Mouse (Mus musculus): ENCODE results near the gene Pisd. TPM values are rescaled to one million over a fixed set of nuclear protein-coding genes. Genes with fewer than 3 reads are reported as not detected.
"Not testable (repeated sequence)": the region's sequence is repeated elsewhere in the genome, so short reads cannot be mapped to it uniquely, and the experiment has no call there.

Gene Pisd
- polyA plus RNA-seq, 1 experiment from 2014 or later = 76.8 TPM

DNA sequence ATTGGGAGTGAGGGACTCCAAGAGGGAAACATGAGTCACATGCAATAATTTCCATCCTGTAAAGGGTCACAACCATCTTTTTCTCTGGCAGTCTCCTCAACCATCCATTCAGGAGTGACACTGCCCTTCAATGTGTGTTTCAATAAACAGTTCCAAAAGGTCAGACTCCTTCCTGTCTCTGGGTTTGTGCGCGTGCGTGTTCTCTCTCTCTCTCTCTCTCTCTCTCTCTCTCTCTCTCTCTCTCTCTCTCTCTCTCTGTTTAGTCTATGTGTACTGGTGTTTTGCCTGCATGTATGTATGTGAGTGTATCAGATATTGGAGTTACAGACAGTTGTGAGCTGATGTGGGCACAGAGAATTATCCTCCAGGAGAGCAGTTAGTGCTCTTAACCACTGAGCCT is 18.4 kb downstream of the Pisd start:
- Histone ChIP-seq H3K36me3 (replicated peaks) (peaks cover 49% of the 10 kb centered on the region), H3K4me1 (no peaks in the 10 kb centered on the region), H3K27me3 (ENCODE audit: poor library complexity, severe bottlenecking) (no peaks in the 10 kb centered on the region), H3K27ac (no peak overlapping the region), H3K9me3 (no peaks in the 10 kb centered on the region), H3K4me3 (no peak overlapping the region)
- 93% methylated on average over 3 of the region's 3 CpGs for WGBS
- no peak for DNase-seq (ENCODE audit: extremely low spot score, low spot score)

DNA sequence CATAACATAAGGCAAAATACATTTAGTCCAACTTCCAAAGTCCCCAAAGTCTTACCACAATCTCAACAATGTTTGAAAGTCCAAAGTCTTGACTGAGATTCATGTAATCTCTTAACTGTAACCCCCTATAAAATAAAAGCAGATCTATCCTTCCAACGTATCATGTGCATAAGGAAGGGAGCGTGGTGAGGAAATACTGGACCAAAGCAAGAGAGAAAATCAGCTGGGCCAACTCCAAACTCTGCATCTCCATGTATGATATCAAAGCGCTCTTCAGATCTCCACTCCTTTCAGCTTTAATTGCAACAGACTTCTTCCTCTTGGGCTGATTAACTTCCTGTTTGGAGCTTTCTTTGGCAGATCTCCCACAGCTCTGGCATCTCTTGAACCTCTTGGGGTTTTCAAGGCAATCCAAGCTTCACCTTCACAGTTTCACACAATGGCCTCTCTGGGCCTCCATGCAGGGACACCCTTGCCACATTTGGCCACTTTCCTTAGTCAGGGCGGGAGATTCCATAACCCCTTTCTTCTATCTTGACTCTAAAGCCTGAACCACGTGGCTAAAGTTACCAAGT is 23.8 kb downstream of the Pisd start:
- Histone ChIP-seq H3K4me3 (no peak overlapping the region), H3K36me3 (replicated peaks) (peaks cover 55% of the 10 kb centered on the region)

GRCm38 (mm10) chr5:32760787-32761186 is 24.7 kb downstream of the Pisd start:
- no peak for DNase-seq (ENCODE audit: extremely low spot score, low spot score)
- Histone ChIP-seq H3K9me3 (no peaks in the 10 kb centered on the region), H3K36me3 (replicated peaks) (peaks cover 56% of the 10 kb centered on the region), H3K27ac (no peak overlapping the region), H3K4me3 (no peak overlapping the region), H3K4me1 (no peaks in the 10 kb centered on the region), H3K27me3 (ENCODE audit: poor library complexity, severe bottlenecking) (no peaks in the 10 kb centered on the region)
- 90% methylated on average over 3 of the region's 3 CpGs for WGBS

More for the DNA sequence above, 23.8 kb downstream of the Pisd start:
- no peaks in the 10 kb centered on the region for H3K4me1 ChIP-seq
- H3K9me3 ChIP-seq = no peaks in the 10 kb centered on the region
- no peaks in the 10 kb centered on the region for H3K27me3 ChIP-seq (ENCODE audit: poor library complexity, severe bottlenecking)
- 95% methylated on average over 5 of the region's 5 CpGs for WGBS
- H3K27ac ChIP-seq = no peak overlapping the region
- no peak for DNase-seq (ENCODE audit: extremely low spot score, low spot score)

GRCm38 (mm10) chr5:32760352-32760751 is 25.1 kb downstream of the Pisd start:
- not testable (repeated sequence) for H3K27ac ChIP-seq; H3K27me3 ChIP-seq (ENCODE audit: poor library complexity, severe bottlenecking); H3K4me3 ChIP-seq; DNase-seq (ENCODE audit: extremely low spot score, low spot score); H3K9me3 ChIP-seq; H3K4me1 ChIP-seq
- WGBS = 92% methylated on average over 18 of the region's 18 CpGs
- peaks cover 56% of the 10 kb centered on the region for H3K36me3 ChIP-seq (replicated peaks)

- H3K36me3 ChIP-seq (replicated peaks) = peaks cover 54% of the 10 kb centered on the region
Measured at GRCm38 (mm10) chr5:32759662-32760061, 25.8 kb downstream of the Pisd start.

DNA sequence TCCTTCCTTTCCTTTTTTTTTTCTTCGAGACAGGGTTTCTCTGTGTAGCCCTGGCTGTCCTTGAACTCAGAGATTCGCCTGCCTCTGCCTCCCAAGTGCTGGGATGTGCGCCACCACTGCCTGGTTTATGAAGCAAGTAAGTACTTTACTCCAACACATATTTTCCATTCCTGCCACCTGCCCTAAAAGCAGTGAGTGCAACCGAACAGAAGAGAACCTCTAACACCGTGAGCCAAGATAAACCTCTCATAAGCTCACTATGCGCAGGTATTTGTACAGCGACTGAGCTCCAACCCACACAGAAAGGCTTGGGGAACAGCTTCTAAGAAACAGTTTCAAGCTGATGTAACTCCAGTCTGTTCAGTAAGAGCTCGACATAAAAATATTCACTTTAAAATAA is 29.3 kb downstream of the Pisd start:
- no peaks in the 10 kb centered on the region for H3K9me3 ChIP-seq
- 92% methylated on average over 8 of the region's 8 CpGs for WGBS
- no peak overlapping the region for H3K4me3 ChIP-seq
- no peak for DNase-seq (ENCODE audit: extremely low spot score, low spot score)
- H3K27me3 ChIP-seq (ENCODE audit: poor library complexity, severe bottlenecking) = no peaks in the 10 kb centered on the region
- H3K36me3 ChIP-seq (replicated peaks) = peaks cover 19% of the 10 kb centered on the region
- H3K27ac ChIP-seq = no peak overlapping the region
- peaks cover 7% of the 10 kb centered on the region for H3K4me1 ChIP-seq

More at GRCm38 (mm10) chr5:32759662-32760061, 25.8 kb downstream of the Pisd start:
- no peak for DNase-seq (ENCODE audit: extremely low spot score, low spot score)
- Histone ChIP-seq H3K27me3 (ENCODE audit: poor library complexity, severe bottlenecking) (no peaks in the 10 kb centered on the region), H3K4me1 (no peaks in the 10 kb centered on the region), H3K9me3 (no peaks in the 10 kb centered on the region), H3K4me3 (no peak overlapping the region), H3K27ac (no peak overlapping the region)
- 87% methylated on average over 2 of the region's 2 CpGs for WGBS

- no peaks in the 10 kb centered on the region for H3K27me3 ChIP-seq (ENCODE audit: poor library complexity, severe bottlenecking)
- H3K36me3 ChIP-seq (replicated peaks) = peaks cover 1% of the 10 kb centered on the region; the same call in 1 of the 2 replicates
- H3K27ac ChIP-seq = no peak overlapping the region
- DNase-seq (ENCODE audit: extremely low spot score, low spot score) = no peak
- no peaks in the 10 kb centered on the region for H3K9me3 ChIP-seq
- no peak overlapping the region for H3K4me3 ChIP-seq
- peaks cover 14% of the 10 kb centered on the region for H3K4me1 ChIP-seq
- 58% methylated on average over 2 of the region's 2 CpGs for WGBS
Measured at GRCm38 (mm10) chr5:32751736-32752135, 33.7 kb downstream of the Pisd start.

- H3K9me3 ChIP-seq = no peaks in the 10 kb centered on the region
- 98% methylated on average over 6 of the region's 6 CpGs for WGBS
- no peaks in the 10 kb centered on the region for H3K36me3 ChIP-seq (replicated peaks)
- no peak overlapping the region for H3K27ac ChIP-seq
- no peak overlapping the region for H3K4me3 ChIP-seq
- no peaks in the 10 kb centered on the region for H3K27me3 ChIP-seq (ENCODE audit: poor library complexity, severe bottlenecking)
- DNase-seq (ENCODE audit: extremely low spot score, low spot score) = no peak
- H3K4me1 ChIP-seq = peaks cover 27% of the 10 kb centered on the region
Measured at GRCm38 (mm10) chr5:32748936-32749335, 36.5 kb downstream of the Pisd start.

- H3K9me3 ChIP-seq = no peaks in the 10 kb centered on the region
- H3K27me3 ChIP-seq (ENCODE audit: poor library complexity, severe bottlenecking) = no peaks in the 10 kb centered on the region
- peaks cover 27% of the 10 kb centered on the region for H3K4me1 ChIP-seq
- H3K27ac ChIP-seq = no peak overlapping the region
- 66% methylated on average over 6 of the region's 6 CpGs for WGBS
- H3K36me3 ChIP-seq (replicated peaks) = no peaks in the 10 kb centered on the region
- no peak overlapping the region for H3K4me3 ChIP-seq
- DNase-seq (ENCODE audit: extremely low spot score, low spot score) = peak; percentile 21
Measured at GRCm38 (mm10) chr5:32747650-32748375, 37.6 kb downstream of the Pisd start.

- H3K27me3 ChIP-seq (ENCODE audit: poor library complexity, severe bottlenecking) = no peaks in the 10 kb centered on the region
- no peaks in the 10 kb centered on the region for H3K9me3 ChIP-seq
- H3K36me3 ChIP-seq (replicated peaks) = no peaks in the 10 kb centered on the region
- H3K4me3 ChIP-seq = peak overlapping the region; percentile 43
- DNase-seq (ENCODE audit: extremely low spot score, low spot score) = peak; percentile 46
- H3K27ac ChIP-seq = peak overlapping the region; percentile 81
- H3K4me1 ChIP-seq = peaks cover 38% of the 10 kb centered on the region
- WGBS = 11% methylated on average over 10 of the region's 10 CpGs
Measured at GRCm38 (mm10) chr5:32745705-32746655, 39.5 kb downstream of the Pisd start.

- peak; percentile 25 for DNase-seq (ENCODE audit: extremely low spot score, low spot score)
- Histone ChIP-seq H3K4me3 (no peak overlapping the region), H3K4me1 (peaks cover 35% of the 10 kb centered on the region), H3K9me3 (no peaks in the 10 kb centered on the region), H3K27me3 (ENCODE audit: poor library complexity, severe bottlenecking) (no peaks in the 10 kb centered on the region), H3K27ac (peak overlapping the region; percentile 66), H3K36me3 (replicated peaks) (peaks cover 13% of the 10 kb centered on the region)
- WGBS = 44% methylated on average over 9 of the region's 9 CpGs
Measured at GRCm38 (mm10) chr5:32742149-32742548, 43.3 kb downstream of the Pisd start.

- 80% methylated on average over 4 of the region's 4 CpGs for WGBS
Measured at GRCm38 (mm10) chr5:32741377-32741776, 44.1 kb downstream of the Pisd start.

More at GRCm38 (mm10) chr5:32741377-32741776, 44.1 kb downstream of the Pisd start:
- Histone ChIP-seq H3K36me3 (replicated peaks) (peaks cover 21% of the 10 kb centered on the region), H3K4me1 (peaks cover 28% of the 10 kb centered on the region), H3K27ac (peak overlapping the region; percentile 66; the same call in 1 of the 2 replicates)
- H3K9me3 ChIP-seq; DNase-seq (ENCODE audit: extremely low spot score, low spot score); H3K27me3 ChIP-seq (ENCODE audit: poor library complexity, severe bottlenecking); H3K4me3 ChIP-seq: not testable (repeated sequence)

Data from forebrain, embryonic 10.5 days (tissue).